Comparison of ENCODE assay signal across 15 mouse cellular contexts in genomic region chr4:134601981-134602380, GRCm38 (mm10). TPM values are rescaled to one million over a fixed set of nuclear protein-coding genes. Genes with fewer than 3 reads are reported as not detected.
DNase-seq lines count a peak whose midpoint lies in the region; ATAC-seq and TF ChIP-seq lines count a peak whose summit lies in the region.
"Had no signal": no experiment of that assay in that cellular context is flagged by ENCODE, and none has a peak within 500 bp of the region (broad histone marks: within the 10 kb centered on the region; RNA-seq: fewer than 3 reads in every experiment).

No protein-coding gene starts in this region.

- H3K36me3 ChIP-seq in forebrain, embryonic 10.5 days (replicated peaks) = no peaks in the 10 kb centered on the region
- no peaks in the 10 kb centered on the region for H3K36me3 ChIP-seq in forebrain, embryonic 12.5 days (replicated peaks)
- no peaks in the 10 kb centered on the region for H3K36me3 ChIP-seq in kidney, postnatal 0 days (ENCODE audit: insufficient read depth, low read length)
- H3K36me3 ChIP-seq in liver, embryonic 16.5 days (ENCODE audit: control insufficient read depth, insufficient read depth) = no peaks in the 10 kb centered on the region
- H3K36me3 ChIP-seq: limb, embryonic 13.5 days had no signal

- TF ChIP-seq CTCF in kidney, postnatal 0 days (IDR thresholded peaks at IDR 0.05; ENCODE audit: low read depth) = no peak

- H3K9ac ChIP-seq in forebrain, embryonic 12.5 days = no peak overlapping the region
- H3K9ac ChIP-seq in kidney, postnatal 0 days (ENCODE audit: low read depth, low read length) = no peak overlapping the region
- H3K9ac ChIP-seq in liver, embryonic 16.5 days (ENCODE audit: low read depth, low read length) = no peak overlapping the region
- H3K9ac ChIP-seq: limb, embryonic 13.5 days had no signal

- H3K4me2 ChIP-seq in forebrain, embryonic 12.5 days = no peak overlapping the region
- no peak overlapping the region for H3K4me2 ChIP-seq in kidney, postnatal 0 days (ENCODE audit: low read length)
- H3K4me2 ChIP-seq in liver, embryonic 16.5 days (ENCODE audit: low read depth, low read length) = peak overlapping the region; percentile 11; the same call in 1 of the 2 replicates
- H3K4me2 ChIP-seq: limb, embryonic 13.5 days had no signal

- no peak overlapping the region for H3K4me3 ChIP-seq in forebrain, embryonic 10.5 days
- H3K4me3 ChIP-seq in forebrain, embryonic 12.5 days (replicated peaks) = no peak overlapping the region
- H3K4me3 ChIP-seq in kidney, postnatal 0 days (replicated peaks; ENCODE audit: low read depth, low read length) = no peak overlapping the region
- no peak overlapping the region for H3K4me3 ChIP-seq in liver, embryonic 16.5 days (ENCODE audit: low read depth, low read length)
- H3K4me3 ChIP-seq: limb, embryonic 13.5 days had no signal

- WGBS in forebrain, embryonic 10.5 days = 62% methylated on average over 7 of the region's 7 CpGs
- 77% methylated on average over 7 of the region's 7 CpGs for WGBS in forebrain, embryonic 12.5 days
- WGBS in kidney, postnatal 0 days = 20% methylated on average over 7 of the region's 7 CpGs
- WGBS in liver, embryonic 16.5 days (ENCODE audit: insufficient replicate concordance) = 19% methylated on average over 7 of the region's 7 CpGs

- peaks cover 63% of the 10 kb centered on the region for H3K4me1 ChIP-seq in forebrain, embryonic 10.5 days
- H3K4me1 ChIP-seq in forebrain, embryonic 12.5 days = peaks cover 20% of the 10 kb centered on the region
- H3K4me1 ChIP-seq in kidney, postnatal 0 days (replicated peaks; ENCODE audit: insufficient read depth, low read length) = peaks cover 11% of the 10 kb centered on the region
- H3K4me1 ChIP-seq in liver, embryonic 16.5 days (ENCODE audit: control insufficient read depth, low read depth, low read length) = peaks cover 26% of the 10 kb centered on the region

- no peaks in the 10 kb centered on the region for H3K27me3 ChIP-seq in forebrain, embryonic 10.5 days (ENCODE audit: poor library complexity, severe bottlenecking)
- no peaks in the 10 kb centered on the region for H3K27me3 ChIP-seq in forebrain, embryonic 12.5 days
- H3K27me3 ChIP-seq in kidney, postnatal 0 days (ENCODE audit: insufficient read depth, low read length) = no peaks in the 10 kb centered on the region
- H3K27me3 ChIP-seq in liver, embryonic 16.5 days (ENCODE audit: control insufficient read depth, insufficient read depth, low read depth, low read length) = no peaks in the 10 kb centered on the region
- H3K27me3 ChIP-seq: limb, embryonic 13.5 days; Patski had no signal

- peak overlapping the region; percentile 44 for H3K27ac ChIP-seq in forebrain, embryonic 10.5 days
- no peak overlapping the region for H3K27ac ChIP-seq in forebrain, embryonic 12.5 days
- H3K27ac ChIP-seq in kidney, postnatal 0 days = 0 out of 2 replicates have a peak overlapping the region, but pooled peaks have one; percentile 26
- H3K27ac ChIP-seq in liver, embryonic 16.5 days (ENCODE audit: low read length) = no peak overlapping the region
- H3K27ac ChIP-seq: limb, embryonic 13.5 days had no signal

- DNase-seq in forebrain, embryonic 10.5 days (ENCODE audit: extremely low spot score, low spot score) = no peak
- DNase-seq in kidney, postnatal 0 days (ENCODE audit: low spot score) = peak; percentile 52
- no peak for DNase-seq in kidney, postnatal 10 days
- DNase-seq in left cerebral cortex, adult 11 months (ENCODE audit: low spot score) = no peak
- no peak for DNase-seq in left cerebral cortex, adult 9 months (ENCODE audit: low spot score in 2 of 2)
- DNase-seq: adrenal gland, postnatal 10 days; cerebellum, adult 18-20 months; kidney, postnatal 4 days had no signal

- no peaks in the 10 kb centered on the region for H3K9me3 ChIP-seq in forebrain, embryonic 10.5 days
- no peaks in the 10 kb centered on the region for H3K9me3 ChIP-seq in forebrain, embryonic 12.5 days
- H3K9me3 ChIP-seq in kidney, postnatal 0 days (replicated peaks; ENCODE audit: low read length) = no peaks in the 10 kb centered on the region
- H3K9me3 ChIP-seq in liver, embryonic 16.5 days (replicated peaks; ENCODE audit: control insufficient read depth, low read length) = no peaks in the 10 kb centered on the region
- H3K9me3 ChIP-seq: limb, embryonic 13.5 days had no signal

- ATAC-seq in forebrain, embryonic 12.5 days (ENCODE audit: low FRiP score) = no peak
- ATAC-seq in kidney, postnatal 0 days (replicated peaks; ENCODE audit: low FRiP score, low read depth) = no peak
- ATAC-seq in common myeloid progenitor, adult 5-6 weeks (replicated peaks; ENCODE audit: low read depth, poor library complexity, severe bottlenecking) = peak; percentile 74
- peak; percentile 73 for ATAC-seq in liver, embryonic 16.5 days (ENCODE audit: low read depth)
- ATAC-seq: forebrain, embryonic 14.5 days; midbrain, embryonic 16.5 days; Patski had no signal

RNA-seq across cellular contexts. Expression of gene Selenon, which starts 50.0 kb away (rescaled TPM):
- 8.3 and 9.3 TPM in 2 replicates for polyA plus RNA-seq in forebrain, embryonic 10.5 days (2016; fragmentation: Nextera tagmentation; extraction: Ambion mirVana)
- polyA plus RNA-seq in forebrain, embryonic 12.5 days (2016; fragmentation: Nextera tagmentation; extraction: Ambion mirVana) = 9.3 and 14.8 TPM in 2 replicates
- 13.9 and 27.9 TPM in 2 replicates for polyA plus RNA-seq in kidney, postnatal 0 days (2015; fragmentation: Nextera tagmentation; extraction: Ambion mirVana)
- 6.5 and 9.7 TPM in 2 replicates for total RNA-seq in common myeloid progenitor, adult 5-6 weeks (2017)
- 1.3 TPM in 2 replicates for polyA plus RNA-seq in liver, embryonic 16.5 days (2015; fragmentation: Nextera tagmentation; extraction: Ambion mirVana)

Comparison
In these comparisons a context has a peak if more than half of its experiments do, and no peak if none do; other contexts are left out.
1. H3K27ac ChIP-seq: peak in forebrain, embryonic 10.5 days (single experiment) and kidney, postnatal 0 days (single experiment); none in forebrain, embryonic 12.5 days (single experiment) and liver, embryonic 16.5 days (single experiment).
2. ATAC-seq: peak in common myeloid progenitor, adult 5-6 weeks (single experiment) and liver, embryonic 16.5 days (single experiment); none in forebrain, embryonic 12.5 days (single experiment) and kidney, postnatal 0 days (single experiment).